Mouse (Mus musculus) heart, adult 2 months (tissue): ENCODE measurements around the gene Anxa11.

Source experiments
- EP300 ChIP-seq: fragments of 200-500 bp; IDR thresholded peaks from 2 replicates; pipeline ENCODE4 v1.6.1; 2011; ENCODE audit warnings: low read depth, low read length, control low read depth; ENCODE audit not compliant: insufficient read depth
- POLR2A ChIP-seq: fragments of 200-500 bp; IDR thresholded peaks from 2 replicates; pipeline ENCODE4 v1.6.1; 2011; ENCODE audit warnings: mild to moderate bottlenecking, low read depth, low read length, control low read depth; ENCODE audit not compliant: insufficient read depth

DNA sequence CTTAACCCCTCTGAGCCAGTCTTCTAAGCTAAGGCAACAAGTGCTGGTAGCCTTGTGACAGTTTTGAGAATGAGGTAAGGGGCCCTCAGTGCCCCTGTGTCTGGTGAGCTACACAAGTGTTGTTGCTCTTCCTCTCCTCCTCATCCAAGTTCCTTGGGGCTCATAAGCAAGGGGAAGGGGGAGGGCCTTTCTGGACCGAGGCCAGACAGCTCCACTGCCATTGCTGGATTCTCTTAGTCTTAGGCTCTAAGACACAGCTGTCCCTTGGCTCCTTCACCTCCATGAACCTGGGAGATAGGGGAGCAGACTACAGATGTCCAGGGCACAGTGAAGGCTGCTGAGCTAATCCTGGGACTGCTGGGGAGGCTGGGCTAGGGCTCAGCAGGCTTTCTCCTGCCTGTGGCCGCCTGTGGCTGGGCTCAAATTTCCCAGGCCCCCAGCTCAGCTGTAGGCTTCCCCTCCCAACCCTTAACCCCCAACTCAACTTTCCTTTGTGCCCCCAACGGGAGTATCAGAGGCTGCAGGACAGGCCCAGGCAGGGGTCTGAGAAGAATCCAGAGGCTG lies 38.6 kb upstream of the Anxa11 start:
- TF ChIP-seq POLR2A = no peak
- no peak for TF ChIP-seq EP300
